Mouse (Mus musculus) liver, embryonic 12.5 days (tissue): Measurements from ENCODE around the gene Ttll12. TPM values are rescaled to one million over a fixed set of nuclear protein-coding genes. Genes with fewer than 3 reads are reported as not detected.

Experiments used
- ATAC-seq: fragments of 200-750 bp; cut with Nextera tagmentation; 2 replicates; pipeline ENCODE4 v1.8.0; 2017; ENCODE audit warnings: moderate number of reproducible peaks, mild to moderate bottlenecking, moderate library complexity
- H3K27ac ChIP-seq: fragments of 300-500 bp; sonication (generic); 2 replicates; pipeline ENCODE4 v1.5.1; 2016; ENCODE audit warnings: mild to moderate bottlenecking
- H3K27me3 ChIP-seq: fragments of 300-500 bp; sonication (generic); replicated peaks from 2 replicates; pipeline ENCODE4 v1.6.1; 2016; ENCODE audit warnings: mild to moderate bottlenecking, moderate library complexity
- H3K36me3 ChIP-seq: fragments of 300-500 bp; sonication (generic); 2 replicates; pipeline ENCODE4 v1.6.1; 2016; ENCODE audit warnings: mild to moderate bottlenecking, moderate library complexity
- H3K4me1 ChIP-seq: fragments of 300-500 bp; sonication (generic); 2 replicates; pipeline ENCODE4 v1.6.1; 2016
- H3K4me2 ChIP-seq: fragments of 300-500 bp; sonication (generic); 2 replicates; pipeline ENCODE4 v1.6.1; 2016; ENCODE audit warnings: mild to moderate bottlenecking, moderate library complexity
- H3K4me3 ChIP-seq: fragments of 300-500 bp; sonication (generic); 2 replicates; pipeline ENCODE4 v1.5.1; 2016; ENCODE audit warnings: mild to moderate bottlenecking, moderate library complexity
- H3K9ac ChIP-seq: fragments of 300-500 bp; sonication (generic); 2 replicates; pipeline ENCODE4 v1.6.1; 2016; ENCODE audit warnings: mild to moderate bottlenecking, moderate library complexity
- H3K9me3 ChIP-seq: fragments of 300-500 bp; sonication (generic); replicated peaks from 2 replicates; pipeline ENCODE4 v1.6.1; 2016; ENCODE audit warnings: mild to moderate bottlenecking, moderate library complexity
- WGBS: fragments of 180-500 bp; shearing (Covaris S2); methylation state at CpG from one replicate; pipeline ENCODE4 v1.1.7; 2016; ENCODE audit not compliant: insufficient replicate concordance; 5-methylcytosine and 5-hydroxymethylcytosine counted together
- polyA plus RNA-seq: library from polyadenylated mRNA; unstranded; fragments of >200 nt; fragmentation: Nextera tagmentation; extraction: Ambion mirVana; gene quantifications from 2 replicates; pipeline ENCODE4 v1.2.1, GENCODE M21; 2016

Ttll12 gene
- 62.7 and 64.0 TPM in 2 replicates for polyA plus RNA-seq

- ATAC-seq: peak; percentile 71
- under 1% methylated on average over 68 of the region's 68 CpGs for WGBS
- H3K27me3 ChIP-seq: no peaks in the 10 kb centered on the region
- peak within 1 kb of the TSS; percentile 96 for H3K9ac ChIP-seq
- H3K27ac ChIP-seq: peak within 1 kb of the TSS; percentile 100
- H3K4me1 ChIP-seq: peaks cover 60% of the 10 kb centered on the region
- peaks cover 21% of the 10 kb centered on the region for H3K36me3 ChIP-seq
- H3K4me3 ChIP-seq: peak within 1 kb of the TSS; percentile 95
- H3K4me2 ChIP-seq: peak within 1 kb of the TSS; percentile 96
- H3K9me3 ChIP-seq: no peaks in the 10 kb centered on the region
Measured at GRCm38 (mm10) chr15:83594513-83595363, at the start of gene Ttll12. Ttll12 (minus strand) TSS chr15:83595157.

- Histone ChIP-seq H3K4me2 (no peak overlapping the region), H3K4me1 (no peaks in the 10 kb centered on the region), H3K36me3 (no peaks in the 10 kb centered on the region), H3K27ac (no peak overlapping the region), H3K9me3 (no peaks in the 10 kb centered on the region), H3K9ac (no peak overlapping the region), H3K4me3 (no peak overlapping the region), H3K27me3 (0 out of 2 replicates have a peak, but pooled peaks cover 9% of the 10 kb centered on the region)
- no peak for ATAC-seq
- 71% methylated on average over 6 of the region's 6 CpGs for WGBS
Measured at GRCm38 (mm10) chr15:83642518-83642917, 47.6 kb upstream of the Ttll12 start.

GRCm38 (mm10) chr15:83640208-83640607, 45.3 kb upstream of the Ttll12 start:
- WGBS: 33% methylated on average over 4 of the region's 4 CpGs
- H3K36me3 ChIP-seq: no peaks in the 10 kb centered on the region
- 0 out of 2 replicates have a peak, but pooled peaks cover 14% of the 10 kb centered on the region for H3K27me3 ChIP-seq
- no peak for ATAC-seq
- no peak overlapping the region for H3K4me2 ChIP-seq
- H3K9ac ChIP-seq: no peak overlapping the region
- no peak overlapping the region for H3K4me3 ChIP-seq
- H3K4me1 ChIP-seq: no peaks in the 10 kb centered on the region
- no peaks in the 10 kb centered on the region for H3K9me3 ChIP-seq
- no peak overlapping the region for H3K27ac ChIP-seq

GRCm38 (mm10) chr15:83639160-83639559, 44.2 kb upstream of the Ttll12 start:
- H3K4me3 ChIP-seq: no peak overlapping the region
- no peak overlapping the region for H3K27ac ChIP-seq
- WGBS: 39% methylated on average over 3 of the region's 3 CpGs
- no peaks in the 10 kb centered on the region for H3K9me3 ChIP-seq
- H3K4me2 ChIP-seq: no peak overlapping the region
- no peak overlapping the region for H3K9ac ChIP-seq
- no peak for ATAC-seq
- H3K36me3 ChIP-seq: no peaks in the 10 kb centered on the region
- H3K4me1 ChIP-seq: no peaks in the 10 kb centered on the region
- 0 out of 2 replicates have a peak, but pooled peaks cover 14% of the 10 kb centered on the region for H3K27me3 ChIP-seq

GRCm38 (mm10) chr15:83638196-83638899, 43.4 kb upstream of the Ttll12 start:
- Histone ChIP-seq H3K9me3 (no peaks in the 10 kb centered on the region), H3K4me2 (no peak overlapping the region), H3K4me1 (no peaks in the 10 kb centered on the region), H3K36me3 (no peaks in the 10 kb centered on the region), H3K4me3 (no peak overlapping the region), H3K27ac (no peak overlapping the region), H3K9ac (no peak overlapping the region), H3K27me3 (0 out of 2 replicates have a peak, but pooled peaks cover 14% of the 10 kb centered on the region)
- 70% methylated on average over 20 of the region's 20 CpGs for WGBS
- no peak for ATAC-seq

GRCm38 (mm10) chr15:83636759-83637158, 41.8 kb upstream of the Ttll12 start:
- Histone ChIP-seq H3K9me3 (no peaks in the 10 kb centered on the region), H3K27me3 (0 out of 2 replicates have a peak, but pooled peaks cover 14% of the 10 kb centered on the region), H3K4me3 (no peak overlapping the region), H3K9ac (no peak overlapping the region), H3K36me3 (no peaks in the 10 kb centered on the region), H3K4me2 (no peak overlapping the region), H3K27ac (no peak overlapping the region), H3K4me1 (no peaks in the 10 kb centered on the region)
- 55% methylated on average over 6 of the region's 6 CpGs for WGBS
- ATAC-seq: no peak

GRCm38 (mm10) chr15:83635251-83635650, 40.3 kb upstream of the Ttll12 start:
- no peak overlapping the region for H3K27ac ChIP-seq
- 32% methylated on average over 3 of the region's 3 CpGs for WGBS
- no peak overlapping the region for H3K4me2 ChIP-seq
- no peak overlapping the region for H3K9ac ChIP-seq
- no peaks in the 10 kb centered on the region for H3K4me1 ChIP-seq
- 0 out of 2 replicates have a peak, but pooled peaks cover 9% of the 10 kb centered on the region for H3K27me3 ChIP-seq
- no peaks in the 10 kb centered on the region for H3K9me3 ChIP-seq
- H3K36me3 ChIP-seq: no peaks in the 10 kb centered on the region
- no peak overlapping the region for H3K4me3 ChIP-seq
- ATAC-seq: no peak

- Histone ChIP-seq H3K9me3 (no peaks in the 10 kb centered on the region; the same call in 1 of the 2 replicates), H3K4me1 (no peaks in the 10 kb centered on the region), H3K27me3 (0 out of 2 replicates have a peak, but pooled peaks cover 11% of the 10 kb centered on the region), H3K9ac (no peak overlapping the region), H3K4me3 (no peak overlapping the region), H3K27ac (no peak overlapping the region), H3K4me2 (no peak overlapping the region), H3K36me3 (no peaks in the 10 kb centered on the region)
- 4% methylated on average over 1 of the region's 1 CpGs for WGBS
- no peak for ATAC-seq
Measured at GRCm38 (mm10) chr15:83634076-83634475, 39.1 kb upstream of the Ttll12 start.

- Histone ChIP-seq H3K27me3 (0 out of 2 replicates have a peak, but pooled peaks cover 5% of the 10 kb centered on the region), H3K27ac (no peak overlapping the region), H3K4me3 (no peak overlapping the region), H3K4me1 (no peaks in the 10 kb centered on the region), H3K4me2 (no peak overlapping the region), H3K9me3 (no peaks in the 10 kb centered on the region; the same call in 1 of the 2 replicates), H3K9ac (no peak overlapping the region), H3K36me3 (no peaks in the 10 kb centered on the region)
- no peak for ATAC-seq
- 62% methylated on average over 7 of the region's 7 CpGs for WGBS
Measured at GRCm38 (mm10) chr15:83631071-83631470, 36.1 kb upstream of the Ttll12 start.

GRCm38 (mm10) chr15:83629716-83630115, 34.8 kb upstream of the Ttll12 start:
- H3K27ac ChIP-seq: no peak overlapping the region
- H3K36me3 ChIP-seq: no peaks in the 10 kb centered on the region
- 58% methylated on average over 3 of the region's 3 CpGs for WGBS
- H3K4me1 ChIP-seq: no peaks in the 10 kb centered on the region
- H3K9me3 ChIP-seq: no peaks in the 10 kb centered on the region; the same call in 1 of the 2 replicates
- ATAC-seq: no peak
- H3K9ac ChIP-seq: no peak overlapping the region
- 0 out of 2 replicates have a peak, but pooled peaks cover 3% of the 10 kb centered on the region for H3K27me3 ChIP-seq
- H3K4me3 ChIP-seq: no peak overlapping the region
- no peak overlapping the region for H3K4me2 ChIP-seq

- no peak overlapping the region for H3K9ac ChIP-seq
- no peak overlapping the region for H3K27ac ChIP-seq
- WGBS: 68% methylated on average over 2 of the region's 2 CpGs
- H3K36me3 ChIP-seq: no peaks in the 10 kb centered on the region
- ATAC-seq: no peak
- H3K4me3 ChIP-seq: no peak overlapping the region
- H3K9me3 ChIP-seq: no peaks in the 10 kb centered on the region; the same call in 1 of the 2 replicates
- H3K27me3 ChIP-seq: 0 out of 2 replicates have a peak, but pooled peaks cover 3% of the 10 kb centered on the region
- no peaks in the 10 kb centered on the region for H3K4me1 ChIP-seq
- no peak overlapping the region for H3K4me2 ChIP-seq
Measured at GRCm38 (mm10) chr15:83626142-83626645, 31.2 kb upstream of the Ttll12 start.
